Mouse (Mus musculus) cerebellum, adult 18-20 months (tissue): Measurements from ENCODE around the gene Olfr92.

Experiments used
- DNase-seq, 2 experiments: peaks; one replicate each; pipeline ENCODE4 v3.0.0; 2021

The Olfr92 gene

DNA sequence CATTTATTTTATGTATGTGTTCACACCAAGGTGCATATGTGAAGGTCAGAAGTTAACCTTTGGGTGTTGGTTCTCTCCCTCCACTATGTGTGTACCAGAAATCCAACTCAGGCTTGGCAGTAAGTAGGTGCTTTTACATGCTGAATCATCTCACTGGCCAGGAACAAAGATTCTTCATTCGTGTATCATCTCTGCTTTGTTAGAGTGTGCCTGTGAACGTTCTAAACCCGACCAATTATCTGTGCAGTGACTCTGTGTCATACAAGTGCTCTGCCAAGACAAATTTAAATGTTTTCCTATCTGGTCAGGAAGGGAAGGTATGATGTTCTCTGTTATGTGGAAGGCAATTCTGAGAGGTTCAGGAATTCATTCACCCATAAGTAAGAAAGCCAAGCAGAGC is 58.5 kb downstream of the Olfr92 start:
- no peak for DNase-seq
